Mouse (Mus musculus) gastrocnemius, postnatal 10 days (tissue): Measurements from ENCODE around the gene Tmem115. TPM values are rescaled to one million over a fixed set of nuclear protein-coding genes. Genes with fewer than 3 reads are reported as not detected.
A peak's percentile ranks its signal among the peaks of the same experiment; 100 is the strongest.
"Not testable (repeated sequence)": the region's sequence is repeated elsewhere in the genome, so short reads cannot be mapped to it uniquely, and the experiment has no call there.

Source experiments
- DNase-seq: peaks from one replicate; pipeline ENCODE4 v3.0.0; 2021; ENCODE audit warnings: mixed read lengths
- total RNA-seq, 2 experiments: library from RNA; stranded (reverse); gene quantifications; 2 replicates each; pipeline ENCODE4 v1.2.3; 2021

The Tmem115 gene
- total RNA-seq, 2 experiments from 2014 or later = 20.2 to 22.7 TPM

GRCm38 (mm10) chr9:107571534-107572326, 38.0 kb downstream of the Tmem115 start:
- no peak for DNase-seq

- no peak for DNase-seq
These were observed 38.5 kb downstream of the Tmem115 start for GRCm38 (mm10) chr9:107572327-107572662.

GRCm38 (mm10) chr9:107573774-107574173, 40.0 kb downstream of the Tmem115 start:
- not testable (repeated sequence) for DNase-seq

- no peak for DNase-seq
These were observed 42.0 kb downstream of the Tmem115 start for GRCm38 (mm10) chr9:107575579-107576356.

GRCm38 (mm10) chr9:107576357-107577107, 42.8 kb downstream of the Tmem115 start, which contains the start of gene Hyal1:
Gene Hyal1, plus strand, starts transcription at chr9:107576927.
- DNase-seq = peak; percentile 86

- no peak for DNase-seq
These were observed 44.1 kb downstream of the Tmem115 start for GRCm38 (mm10) chr9:107577871-107578270.

- DNase-seq = no peak
These were observed 44.8 kb downstream of the Tmem115 start, which contains the start of gene Naa80 for GRCm38 (mm10) chr9:107578587-107578986. Gene Naa80, plus strand, starts transcription at chr9:107578887.

GRCm38 (mm10) chr9:107579023-107579900, 45.5 kb downstream of the Tmem115 start:
- DNase-seq = no peak

GRCm38 (mm10) chr9:107580501-107581317, 47.0 kb downstream of the Tmem115 start, which contains the start of gene Hyal3:
Gene Hyal3, plus strand, starts transcription at chr9:107580818.
- peak; percentile 83 for DNase-seq

- no peak for DNase-seq
These were observed 47.8 kb downstream of the Tmem115 start for GRCm38 (mm10) chr9:107581584-107581983.

GRCm38 (mm10) chr9:107582509-107583062, 48.8 kb downstream of the Tmem115 start:
- DNase-seq = no peak

GRCm38 (mm10) chr9:107583174-107583573, 49.4 kb downstream of the Tmem115 start:
- DNase-seq = no peak

- DNase-seq = no peak
These were observed 52.8 kb downstream of the Tmem115 start for GRCm38 (mm10) chr9:107586504-107586903.

- DNase-seq = peak; percentile 91
These were observed 53.5 kb downstream of the Tmem115 start, which contains the start of gene Ifrd2 for GRCm38 (mm10) chr9:107586974-107587832. Gene Ifrd2, plus strand, starts transcription at chr9:107587642.

- peak; percentile 53 for DNase-seq
These were observed 54.3 kb downstream of the Tmem115 start for GRCm38 (mm10) chr9:107587833-107588639.
